Mouse (Mus musculus) midbrain, embryonic 16.5 days (tissue): ENCODE results near the gene Prok1. TPM values are rescaled to one million over a fixed set of nuclear protein-coding genes. Genes with fewer than 3 reads are reported as not detected.

Experiments used
- ATAC-seq: fragments of 200-750 bp; cut with Nextera tagmentation; 2 replicates; pipeline ENCODE4 v1.8.0; 2017; ENCODE audit warnings: moderate TSS enrichment
- H3K27ac ChIP-seq: fragments of 300-500 bp; sonication (generic); 2 replicates; pipeline ENCODE4 v1.5.1; 2014; ENCODE audit warnings: mild to moderate bottlenecking, low read length, mixed read lengths
- H3K27me3 ChIP-seq: fragments of 300-500 bp; sonication (generic); 2 replicates; pipeline ENCODE4 v1.6.1; 2014; ENCODE audit warnings: low read depth, low read length, mixed read lengths; ENCODE audit not compliant: control insufficient read depth, insufficient read depth
- H3K36me3 ChIP-seq: fragments of 300-500 bp; sonication (generic); 2 replicates; pipeline ENCODE4 v1.6.1; 2014; ENCODE audit warnings: mild to moderate bottlenecking, low read length, moderate library complexity, mixed read lengths; ENCODE audit not compliant: control insufficient read depth, insufficient read depth
- H3K4me1 ChIP-seq: fragments of 300-500 bp; sonication (generic); 2 replicates; pipeline ENCODE4 v1.6.1; 2014; ENCODE audit warnings: mild to moderate bottlenecking, low read length, mixed read lengths; ENCODE audit not compliant: control insufficient read depth, insufficient read depth
- H3K4me2 ChIP-seq: fragments of 300-500 bp; sonication (generic); 2 replicates; pipeline ENCODE4 v1.6.1; 2014; ENCODE audit warnings: mild to moderate bottlenecking, low read length, mixed read lengths
- H3K4me3 ChIP-seq: fragments of 300-500 bp; sonication (generic); 2 replicates; pipeline ENCODE4 v1.5.1; 2014; ENCODE audit warnings: low read depth, mild to moderate bottlenecking, low read length, moderate library complexity, mixed read lengths
- H3K9ac ChIP-seq: fragments of 300-500 bp; sonication (generic); 2 replicates; pipeline ENCODE4 v1.6.1; 2014; ENCODE audit warnings: low read depth, low read length, mixed read lengths
- H3K9me3 ChIP-seq: fragments of 300-500 bp; sonication (generic); replicated peaks from 2 replicates; pipeline ENCODE4 v1.6.1; 2014; ENCODE audit warnings: mild to moderate bottlenecking, low read length, mixed read lengths; ENCODE audit not compliant: control insufficient read depth, poor library complexity, severe bottlenecking
- WGBS: fragments of 180-500 bp; shearing (Covaris S2); extraction: QIAGEN DNeasy Blood & Tissue Kit; methylation state at CpG from one replicate; pipeline ENCODE4 v1.1.7; 2014; 5-methylcytosine and 5-hydroxymethylcytosine counted together
- polyA plus RNA-seq: library from polyadenylated mRNA; unstranded; fragments of >200 nt; fragmentation: Nextera tagmentation; extraction: Ambion mirVana; gene quantifications from 2 replicates; pipeline ENCODE4 v1.2.1, GENCODE M21; 2015

Gene Prok1
- polyA plus RNA-seq, 1 experiment from 2014 or later: 0.08 TPM

- Histone ChIP-seq H3K27ac (no peak overlapping the region), H3K4me3 (no peak overlapping the region), H3K9ac (no peak overlapping the region), H3K27me3 (no peaks in the 10 kb centered on the region), H3K36me3 (no peaks in the 10 kb centered on the region), H3K4me2 (no peak overlapping the region), H3K9me3 (no peaks in the 10 kb centered on the region), H3K4me1 (peaks cover 7% of the 10 kb centered on the region)
- ATAC-seq: no peak
- WGBS: 49% methylated on average over 3 of the region's 3 CpGs
These were observed 53.9 kb downstream of the Prok1 start for GRCm38 (mm10) chr3:107185597-107185996.

DNA sequence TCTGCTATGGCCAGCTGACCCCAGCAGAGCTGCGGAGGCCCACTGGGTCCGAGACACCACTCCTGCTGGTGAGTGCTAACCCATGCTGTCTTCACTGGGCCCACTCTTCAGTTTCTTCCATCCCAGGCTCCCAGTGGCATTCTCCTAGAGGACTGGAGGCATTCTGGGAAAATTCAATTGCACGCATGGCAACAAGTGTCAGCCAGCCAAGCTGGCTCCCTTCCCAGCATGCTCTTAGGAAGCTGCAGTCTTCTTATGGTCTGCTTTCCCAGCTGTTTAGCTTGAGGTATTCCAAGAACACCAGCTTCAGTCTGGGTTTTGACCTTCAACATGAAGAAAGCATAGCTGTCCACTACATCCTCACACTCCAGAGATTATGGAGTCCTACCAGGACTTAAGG lies 56.3 kb downstream of the Prok1 start:
- no peaks in the 10 kb centered on the region for H3K27me3 ChIP-seq
- H3K27ac ChIP-seq: no peak overlapping the region
- no peak for ATAC-seq
- no peaks in the 10 kb centered on the region for H3K9me3 ChIP-seq
- WGBS: 81% methylated on average over 3 of the region's 3 CpGs
- no peak overlapping the region for H3K4me2 ChIP-seq
- H3K4me1 ChIP-seq: no peaks in the 10 kb centered on the region; the same call in 1 of the 2 replicates
- H3K4me3 ChIP-seq: no peak overlapping the region
- no peaks in the 10 kb centered on the region for H3K36me3 ChIP-seq
- no peak overlapping the region for H3K9ac ChIP-seq

Other genes with a start within 250 kb of the Prok1 start
- gene Kcna3, start 203.5 kb downstream of the Prok1 start, polyA plus RNA-seq: 16.0 and 17.8 TPM in 2 replicates
- 1.6 TPM in 2 replicates for gene Kcna2, start 138.6 kb downstream of the Prok1 start, polyA plus RNA-seq
- not detected in 2 replicates for gene Kcna10, start 56.7 kb downstream of the Prok1 start, polyA plus RNA-seq
- 0.22 and 0.34 TPM in 2 replicates for gene Cym, start 18.0 kb downstream of the Prok1 start, polyA plus RNA-seq
- not detected in 2 replicates for gene A630076J17Rik, start 9.1 kb downstream of the Prok1 start, polyA plus RNA-seq
- 175 and 178 TPM in 2 replicates for gene Lamtor5, start 39.2 kb upstream of the Prok1 start, polyA plus RNA-seq
- 2.4 and 2.6 TPM in 2 replicates for gene Slc16a4, start 51.5 kb upstream of the Prok1 start, polyA plus RNA-seq
- gene Rbm15, start 94.0 kb upstream of the Prok1 start, polyA plus RNA-seq: 5.7 and 6.5 TPM in 2 replicates
- gene Kcnc4, start 219.8 kb upstream of the Prok1 start, polyA plus RNA-seq: 5.8 and 8.8 TPM in 2 replicates